Mouse (Mus musculus) monocyte, adult 2 months (primary cell): ENCODE results near the gene Dnah7c.
"Not testable (repeated sequence)": the region's sequence is repeated elsewhere in the genome, so short reads cannot be mapped to it uniquely, and the experiment has no call there.

Source experiments
- DNase-seq, 2 experiments: peaks; one replicate each; pipeline ENCODE4 v3.0.0; 2022; ENCODE audit warnings: low spot score in 2 of 2, low read depth in 1 of 2

The Dnah7c gene

DNA sequence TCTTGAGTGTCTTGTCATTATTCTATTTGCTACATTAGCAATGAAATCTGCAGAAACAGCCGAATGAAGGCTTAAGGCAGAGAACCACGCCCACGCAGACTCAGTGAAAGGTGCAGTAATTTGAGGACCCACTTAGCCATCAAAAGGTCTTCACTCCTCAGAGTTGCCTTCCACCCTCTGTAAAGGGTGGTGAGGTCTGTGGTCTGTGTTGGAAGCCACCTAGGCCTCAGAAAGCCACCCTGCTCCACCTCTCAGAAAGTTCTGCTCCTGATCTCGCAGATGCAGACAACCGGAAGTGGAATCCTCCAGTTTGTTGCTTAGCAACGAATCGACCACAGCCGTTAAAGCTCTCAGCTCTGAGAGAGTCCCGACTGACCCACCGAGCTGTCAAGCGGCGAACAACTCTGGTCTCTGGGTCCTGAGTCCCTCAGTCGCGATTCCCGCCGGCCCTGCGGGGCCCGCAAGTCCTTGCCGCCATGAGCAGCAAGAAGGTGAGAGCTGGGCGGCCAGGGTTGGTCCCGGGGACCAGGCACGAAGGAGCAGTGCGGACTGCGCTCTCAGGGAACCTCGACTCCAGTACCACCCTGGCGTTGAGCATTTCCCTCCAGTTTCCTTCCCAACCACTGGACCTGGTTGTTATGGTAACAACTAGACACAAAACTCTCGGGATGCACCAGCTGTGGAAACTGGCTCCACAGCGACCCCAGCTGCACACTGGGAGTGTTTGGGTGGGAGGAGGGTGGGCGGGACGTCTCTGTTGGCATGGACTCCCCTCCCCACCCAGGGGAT, at the start of gene Dnah7c:
Gene Dnah7c (plus strand): TSS at position 456 of the 789 bp plus-strand sequence.
- no peak for DNase-seq

DNA sequence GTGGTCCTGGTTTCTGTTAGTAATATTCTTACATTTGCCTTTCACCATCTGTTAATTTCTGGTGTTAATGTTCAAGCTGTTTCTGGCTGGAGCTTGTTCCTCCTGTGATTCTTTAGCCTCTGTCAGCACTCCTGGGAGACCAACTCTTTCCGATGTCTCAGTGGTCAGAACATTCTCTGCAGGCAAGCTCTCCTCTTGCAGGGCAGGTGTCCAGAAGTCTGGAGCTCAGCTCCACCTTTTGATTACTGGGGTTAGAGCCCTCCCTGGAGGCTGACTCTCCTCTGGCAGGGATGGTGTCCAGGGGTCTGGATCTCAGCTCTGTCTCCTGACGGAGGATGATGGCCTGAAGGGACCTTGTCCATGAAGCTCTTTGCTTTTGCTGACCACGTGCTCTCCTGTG, 44.8 kb upstream of the Dnah7c start:
- not testable (repeated sequence) for DNase-seq

DNA sequence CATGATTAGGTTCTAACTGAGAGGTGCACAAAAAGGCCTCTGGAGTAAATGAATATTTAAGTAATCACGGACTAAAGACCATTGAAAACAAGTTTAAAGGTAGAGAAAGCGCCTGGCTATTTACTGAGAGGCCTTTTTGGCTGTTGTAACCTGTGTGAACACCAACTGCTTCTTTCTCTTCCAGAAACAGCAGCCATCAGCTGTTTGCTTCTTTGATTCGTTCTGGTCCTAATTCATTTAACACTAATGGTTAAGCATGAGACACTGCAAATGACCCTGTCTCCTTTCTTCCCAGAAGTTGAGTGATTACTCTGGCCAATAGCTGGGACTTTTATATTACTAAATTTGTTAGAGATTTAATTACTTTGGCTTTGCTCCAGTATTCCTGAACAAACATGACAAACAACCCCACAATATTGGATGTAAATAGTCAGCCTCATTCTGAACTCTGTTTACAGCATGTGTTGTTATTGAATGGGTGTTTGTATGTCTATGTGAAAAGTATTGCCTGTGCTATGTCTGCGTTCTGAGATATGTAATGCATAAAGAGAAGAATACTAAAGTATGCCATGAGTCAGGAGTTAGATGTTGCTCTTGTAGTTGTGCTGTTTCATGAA, 30.6 kb upstream of the Dnah7c start:
- not testable (repeated sequence) for DNase-seq

DNA sequence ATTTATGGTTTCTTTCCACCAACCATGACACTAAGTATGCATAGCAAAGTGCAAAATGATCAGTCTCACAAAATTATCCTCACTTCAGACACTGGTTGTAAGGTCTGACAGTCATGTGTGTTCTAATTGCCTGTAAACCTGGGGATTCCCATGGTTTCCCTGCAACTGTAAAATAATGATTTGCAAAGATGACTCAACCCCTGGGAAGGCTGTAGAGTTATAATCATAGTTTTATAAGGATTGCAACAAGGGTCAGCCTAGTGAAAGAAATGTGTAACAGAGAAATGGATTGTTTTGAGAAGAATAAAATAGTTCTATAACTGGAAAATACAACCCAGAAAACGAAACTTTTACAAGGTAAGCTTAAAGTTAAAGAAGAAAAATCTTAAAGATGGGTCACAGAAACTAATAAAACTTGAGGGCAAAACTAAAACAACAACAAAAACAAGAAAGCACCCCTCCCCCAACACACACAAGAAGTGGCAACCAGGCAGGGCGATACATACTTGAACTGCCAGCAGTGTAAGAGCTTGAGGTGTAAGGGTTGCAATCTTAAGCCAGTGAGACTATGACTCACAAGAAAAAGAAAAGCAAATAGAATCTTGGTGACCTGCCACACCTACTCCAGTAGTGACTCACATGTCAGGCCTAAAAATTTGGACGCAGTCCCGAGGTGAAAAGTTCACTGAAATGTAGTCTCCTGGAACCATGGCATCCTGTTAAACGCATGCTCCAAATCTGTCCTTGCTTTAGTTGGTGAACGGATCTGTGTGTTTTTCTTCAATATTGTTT, 16.9 kb upstream of the Dnah7c start:
- no peak for DNase-seq

DNA sequence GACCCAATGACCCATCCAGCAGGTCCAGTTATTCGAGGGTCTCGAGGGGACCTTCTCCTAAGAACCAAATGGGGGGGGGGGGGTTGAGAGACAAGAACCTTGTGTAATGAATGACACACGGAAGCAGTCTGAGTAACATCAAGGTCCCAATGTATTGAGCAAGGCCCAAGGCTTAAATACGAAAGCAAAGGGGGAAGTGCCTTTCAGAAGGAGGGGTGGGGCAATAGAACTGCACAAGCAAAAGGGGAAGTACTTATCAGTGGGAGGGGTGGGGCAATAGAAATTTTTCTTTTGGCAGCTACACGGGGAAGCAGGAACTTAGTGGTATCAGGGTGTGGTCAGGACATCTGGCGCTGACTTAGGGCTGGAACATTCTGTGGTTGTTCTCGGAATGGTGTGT, 10.6 kb upstream of the Dnah7c start:
- DNase-seq = not testable (repeated sequence)

DNA sequence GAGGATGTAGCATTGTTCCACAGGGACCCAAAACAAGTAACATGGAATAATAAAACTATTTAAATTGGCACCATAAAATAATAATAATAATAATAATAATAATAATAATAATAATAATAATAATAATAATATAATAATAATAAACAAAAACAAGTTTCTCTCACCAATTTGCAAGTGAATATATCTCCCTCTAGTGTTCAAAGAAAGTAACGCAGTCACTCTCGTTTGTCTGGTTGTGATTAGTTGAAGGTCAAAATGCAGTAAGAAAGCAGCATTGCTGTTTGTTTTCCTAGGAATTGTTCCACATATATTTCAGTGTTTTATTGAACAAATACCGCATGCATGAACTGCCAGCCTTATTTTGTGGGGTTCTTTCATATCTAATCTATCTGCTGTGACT, 8.4 kb upstream of the Dnah7c start:
- not testable (repeated sequence) for DNase-seq

DNA sequence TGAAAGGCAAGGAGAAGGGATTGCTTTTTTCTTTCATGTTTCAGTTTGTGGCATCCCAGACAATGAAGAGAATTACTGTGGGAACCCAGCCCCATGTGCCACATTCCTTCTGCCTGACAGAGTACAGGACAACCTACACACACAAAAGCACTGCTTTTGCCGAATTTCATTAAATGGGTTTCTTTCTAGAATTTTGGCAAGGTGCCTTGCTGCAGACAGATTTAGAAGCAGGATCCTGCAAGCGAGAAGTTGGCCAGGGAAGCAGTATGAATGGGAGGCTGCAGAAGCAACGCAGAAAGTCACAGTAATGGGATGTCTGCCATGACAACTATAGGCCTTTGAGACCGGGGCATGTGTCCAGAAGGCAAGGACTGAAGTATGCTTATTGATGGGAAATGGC, 6.4 kb upstream of the Dnah7c start:
- not testable (repeated sequence) for DNase-seq

DNA sequence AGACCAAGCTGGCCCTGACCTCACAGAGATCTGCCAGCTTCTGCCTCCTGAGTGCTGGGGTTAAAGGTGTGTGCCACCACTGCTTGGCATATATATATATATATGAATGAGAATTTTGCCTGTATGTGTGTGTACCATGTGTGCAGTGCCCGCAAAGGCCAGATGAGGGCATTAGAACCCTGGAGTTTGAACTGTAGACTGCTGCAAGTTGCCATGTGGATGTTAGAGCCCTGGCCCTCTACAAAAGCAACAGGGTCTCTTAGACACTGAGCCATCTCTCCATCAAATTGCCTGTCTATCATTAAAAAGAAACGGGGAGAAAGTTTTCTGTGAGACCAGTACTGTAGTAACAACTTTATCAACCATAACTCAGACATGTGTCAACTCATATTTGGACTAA, 3.0 kb downstream of the Dnah7c start:
- no peak for DNase-seq

DNA sequence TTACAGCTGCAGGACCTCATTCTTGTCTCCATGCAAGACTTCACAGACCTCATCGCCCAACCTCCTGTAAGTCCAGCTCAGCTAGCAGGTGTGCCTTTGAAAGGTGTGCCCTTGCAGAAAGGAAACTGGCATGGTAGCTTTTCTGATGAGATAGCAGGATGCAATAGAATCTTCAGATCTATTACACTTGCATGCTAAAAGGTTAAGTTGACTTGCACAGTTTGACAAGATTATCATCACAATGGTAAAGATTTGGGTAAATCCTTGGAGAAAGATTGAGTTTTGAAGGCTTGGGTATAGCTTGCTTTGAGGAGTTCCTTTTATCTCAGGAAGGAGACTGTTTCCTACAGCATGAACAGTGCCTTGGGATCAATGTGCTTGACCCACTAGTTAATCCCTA, 89.3 kb downstream of the Dnah7c start:
- not testable (repeated sequence) for DNase-seq

DNA sequence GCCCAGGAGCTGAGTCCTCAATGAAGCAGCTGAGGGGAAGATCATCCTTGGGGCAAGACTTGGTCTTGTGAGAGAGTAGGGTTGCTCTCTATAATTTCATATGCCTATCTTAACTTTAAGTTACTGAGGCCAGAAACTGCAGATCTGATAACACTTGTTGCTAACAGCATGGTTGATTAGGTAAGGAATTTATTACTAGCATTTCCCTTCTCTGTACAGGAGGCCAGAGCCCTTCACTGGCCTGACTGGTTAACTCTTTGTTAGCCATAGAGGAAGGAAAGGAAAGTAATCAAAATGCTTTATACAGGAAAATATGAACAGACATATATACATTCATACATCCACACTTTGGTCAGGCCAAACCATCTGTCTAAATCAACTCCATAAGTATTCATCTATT, 95.6 kb downstream of the Dnah7c start:
- no peak for DNase-seq

DNA sequence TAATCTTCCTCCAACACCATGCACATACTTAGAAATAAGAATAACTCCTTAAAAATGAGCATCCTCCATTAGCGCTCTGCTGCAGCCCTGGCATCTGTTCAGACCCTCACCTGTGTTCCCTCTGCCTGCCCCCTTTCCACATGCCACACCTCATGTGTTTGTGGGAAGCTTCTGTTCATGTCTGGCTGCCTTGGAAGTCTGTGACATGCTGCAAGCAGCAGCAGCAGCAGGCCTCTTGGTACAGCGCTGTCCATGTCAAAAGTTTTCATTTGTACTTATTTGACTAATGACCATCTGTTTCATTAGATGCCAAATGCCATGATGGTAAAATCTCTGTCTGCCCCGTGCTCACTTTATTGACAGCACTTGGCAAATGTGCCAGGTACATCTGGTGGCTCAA, 101.1 kb downstream of the Dnah7c start:
- not testable (repeated sequence) for DNase-seq

DNA sequence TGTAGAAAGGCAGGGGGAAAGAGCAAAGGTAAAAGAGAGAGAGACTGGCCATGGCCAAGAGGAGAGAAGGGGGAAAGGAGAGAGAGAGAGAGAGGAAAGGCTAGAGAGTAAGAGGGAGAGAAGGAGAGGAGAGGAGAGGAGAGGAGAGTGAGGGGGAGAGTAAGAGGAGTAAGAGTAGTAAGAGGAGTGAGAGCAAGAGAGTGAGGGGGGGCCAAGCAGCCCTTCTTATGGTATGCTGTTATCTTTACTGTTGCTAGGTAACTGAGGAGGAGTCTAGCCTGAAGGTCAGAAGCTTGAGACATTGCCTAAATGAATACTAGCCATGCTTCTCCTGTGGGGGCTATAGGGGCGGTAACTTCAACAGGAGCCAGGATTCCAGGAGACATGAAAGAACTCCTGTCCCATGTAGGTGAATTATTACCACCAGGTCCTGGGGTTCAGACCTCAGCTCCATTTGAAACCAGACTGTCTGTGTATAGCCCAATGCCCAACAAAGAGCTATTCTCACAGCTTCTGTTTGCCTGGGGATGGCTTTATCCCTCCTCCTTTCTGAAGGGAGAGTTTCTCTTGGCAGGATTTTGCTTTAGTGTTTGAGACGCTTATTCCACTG, 119.5 kb downstream of the Dnah7c start:
- no peak for DNase-seq

DNA sequence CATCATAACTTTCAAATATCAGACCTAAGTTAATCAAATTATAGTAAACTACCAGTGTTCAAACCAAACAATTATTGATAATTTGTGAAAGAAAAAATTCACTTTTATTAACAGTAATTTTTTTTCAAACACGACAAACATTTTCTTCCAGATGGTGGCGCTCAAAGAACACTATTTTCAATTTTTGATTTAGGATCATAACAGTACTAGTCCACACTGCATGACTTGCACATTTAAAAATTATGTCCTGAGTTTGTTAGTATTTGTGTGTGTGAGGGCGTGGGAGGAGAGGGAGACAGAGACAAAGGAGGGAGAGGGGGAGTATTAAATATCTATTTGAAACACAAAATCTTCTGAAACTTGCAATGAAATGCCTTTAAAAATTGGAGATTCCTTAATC, 155.0 kb downstream of the Dnah7c start:
- no peak for DNase-seq

DNA sequence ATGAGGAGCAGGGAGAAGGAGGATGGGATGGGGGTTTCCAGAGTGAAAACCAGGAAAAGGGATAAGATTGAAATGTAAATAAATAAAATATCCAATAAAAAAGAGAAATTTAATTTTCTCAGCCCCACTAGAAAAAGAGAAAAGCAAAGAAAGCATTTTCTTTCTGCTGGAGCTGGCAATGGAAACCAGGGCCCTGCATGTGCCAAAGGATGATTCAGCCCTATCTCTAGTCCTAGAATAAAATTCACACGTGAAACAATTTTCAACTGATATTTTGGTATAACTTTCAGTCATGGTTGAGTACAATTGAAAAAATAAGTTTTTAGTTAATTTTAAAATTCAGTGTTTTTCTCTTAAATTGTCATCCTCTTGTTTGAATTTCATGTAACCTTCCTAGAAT, 168.4 kb downstream of the Dnah7c start:
- DNase-seq = not testable (repeated sequence)

DNA sequence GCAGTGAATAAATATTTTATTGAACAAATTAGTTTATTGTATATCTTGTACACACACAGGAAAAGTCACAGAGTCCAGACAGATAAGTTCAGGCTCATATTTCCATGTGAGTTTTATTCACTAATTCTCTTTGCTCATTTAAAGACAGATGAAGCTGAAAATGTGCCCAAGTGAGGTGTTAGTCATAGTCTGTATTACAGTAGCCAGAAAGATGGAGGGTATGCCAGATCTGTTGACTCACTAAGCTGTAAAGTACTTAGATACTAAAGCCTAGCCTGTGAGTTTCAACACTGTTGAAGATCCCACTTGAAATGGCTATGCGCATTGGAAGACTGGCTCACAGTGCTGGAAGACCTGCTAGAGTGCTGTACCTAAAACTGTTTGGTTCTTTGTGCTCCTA, 171.0 kb downstream of the Dnah7c start:
- not testable (repeated sequence) for DNase-seq

DNA sequence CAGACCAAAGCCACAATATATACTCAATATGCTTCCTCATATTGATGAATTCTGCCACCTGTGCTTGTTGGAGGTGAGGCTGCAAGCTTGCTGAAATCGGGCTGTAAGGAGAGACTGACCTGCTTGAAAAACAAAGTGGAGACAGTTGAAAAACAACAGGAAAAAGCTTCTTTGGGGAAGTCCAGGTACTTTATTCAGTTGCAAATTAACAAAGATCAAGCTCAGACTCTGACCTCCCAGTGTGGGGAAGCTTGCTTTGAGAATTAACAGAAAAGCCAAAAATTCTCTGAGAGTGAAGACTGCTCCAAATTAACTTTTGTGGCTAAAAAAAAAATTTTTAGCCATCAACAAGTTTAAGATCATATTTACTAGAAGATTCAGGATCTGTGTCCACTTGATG, 194.9 kb downstream of the Dnah7c start:
- DNase-seq = no peak

DNA sequence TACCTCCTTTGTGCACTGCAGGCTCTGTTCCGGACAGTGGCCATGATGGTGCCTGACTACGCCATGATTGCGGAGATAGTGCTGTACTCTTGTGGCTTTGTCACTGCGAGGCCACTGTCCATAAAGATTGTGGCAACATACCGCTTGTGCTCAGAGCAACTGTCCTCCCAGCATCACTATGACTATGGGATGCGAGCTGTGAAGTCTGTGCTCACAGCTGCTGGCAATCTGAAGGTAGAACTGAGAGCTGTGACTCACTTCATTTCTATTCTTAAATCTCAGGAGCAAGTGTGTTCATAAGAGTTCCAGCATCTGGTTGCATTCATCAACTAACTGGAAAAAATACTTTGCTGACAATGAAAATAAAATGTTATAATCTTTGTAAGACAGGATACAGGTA, 200.5 kb downstream of the Dnah7c start:
- DNase-seq = not testable (repeated sequence)

DNA sequence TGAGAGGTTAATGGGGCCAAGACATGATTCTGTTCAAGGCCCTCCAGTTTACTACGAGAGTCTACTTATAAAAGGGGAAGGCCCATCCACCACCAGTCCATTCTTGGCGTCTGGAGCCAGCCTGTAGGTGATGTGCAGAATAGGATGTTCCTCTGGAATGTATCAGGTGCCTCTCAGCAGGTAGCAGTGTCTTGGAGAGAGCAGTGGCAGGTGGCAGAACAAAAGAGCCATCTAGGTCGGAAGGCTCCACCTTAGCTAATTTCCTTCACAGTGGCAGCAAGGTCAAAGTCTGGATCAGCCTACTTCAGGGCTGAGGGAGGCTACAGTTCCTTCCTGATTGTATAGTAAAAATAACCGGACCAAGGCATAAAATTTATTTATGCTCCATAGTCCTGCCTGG, 224.4 kb downstream of the Dnah7c start:
- DNase-seq = not testable (repeated sequence)

DNA sequence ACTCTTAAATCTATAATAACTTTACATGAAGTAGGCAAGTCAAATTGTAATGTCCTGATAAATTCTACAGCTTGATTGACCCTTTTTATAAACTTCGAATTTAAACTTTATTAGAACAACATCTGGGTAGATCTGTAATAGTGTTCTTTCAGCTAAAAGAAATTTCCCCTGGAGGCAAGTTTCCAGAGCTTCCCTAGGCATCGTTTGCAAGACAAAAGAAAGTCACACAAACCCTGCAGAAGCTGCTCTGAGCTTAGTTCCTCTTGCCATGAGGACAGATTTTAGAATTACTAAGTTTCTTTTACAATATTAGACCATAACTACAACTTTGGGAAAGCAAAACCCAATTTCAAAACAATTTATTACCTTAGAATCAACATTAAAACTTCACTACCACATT, 227.3 kb downstream of the Dnah7c start:
- DNase-seq = not testable (repeated sequence)

DNA sequence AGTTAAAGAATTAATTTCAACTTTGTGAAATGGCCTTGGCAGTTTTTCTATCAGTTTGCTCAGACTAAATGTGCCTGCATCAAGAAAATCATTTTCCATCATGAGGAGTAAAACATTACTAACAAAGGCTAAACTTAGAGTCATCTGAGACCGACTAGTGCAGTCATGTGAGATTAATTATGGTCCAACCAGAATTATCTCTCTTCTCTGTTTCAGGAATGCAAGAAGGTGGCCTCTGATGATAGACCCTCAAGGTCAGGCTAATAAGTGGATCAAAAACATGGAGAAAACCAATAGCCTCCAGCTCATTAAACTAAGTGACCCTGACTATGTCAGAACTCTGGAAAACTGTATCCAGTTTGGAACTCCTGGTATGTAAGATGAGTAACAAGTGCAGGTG, 299.4 kb downstream of the Dnah7c start:
- not testable (repeated sequence) for DNase-seq

DNA sequence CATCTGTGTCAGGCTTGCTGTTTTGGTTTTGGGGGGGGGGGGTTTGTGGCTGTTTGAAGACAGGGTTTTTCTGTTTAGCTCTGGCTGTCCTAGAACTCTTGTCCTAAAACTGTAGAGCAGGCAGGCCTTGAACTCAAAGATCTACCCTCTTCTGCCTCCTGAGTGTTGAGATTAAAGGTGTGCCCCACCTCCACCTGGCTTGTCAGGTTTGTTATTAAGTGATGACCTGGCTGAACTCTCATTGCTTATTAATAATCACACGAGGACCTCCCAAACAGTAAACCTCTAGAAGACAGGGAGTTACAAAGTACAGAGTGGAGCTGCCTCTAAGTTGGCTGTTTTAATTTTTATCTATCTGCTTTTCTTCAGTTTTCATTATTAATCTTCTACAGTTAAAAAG, 299.9 kb downstream of the Dnah7c start:
- no peak for DNase-seq
